Mouse (Mus musculus) intestine, embryonic 16.5 days (tissue): ENCODE results near the gene Olfr524. TPM values are rescaled to one million over a fixed set of nuclear protein-coding genes. Genes with fewer than 3 reads are reported as not detected.

Experiments used
- ATAC-seq: fragments of 200-750 bp; cut with Nextera tagmentation; 2 replicates; pipeline ENCODE4 v1.8.0; 2017; ENCODE audit warnings: moderate TSS enrichment, moderate library complexity
- H3K27ac ChIP-seq: fragments of 300-500 bp; sonication (generic); 2 replicates; pipeline ENCODE4 v1.5.1; 2014; ENCODE audit warnings: mild to moderate bottlenecking, low read length
- H3K27me3 ChIP-seq: fragments of 300-500 bp; sonication (generic); replicated peaks from 2 replicates; pipeline ENCODE4 v1.6.1; 2014; ENCODE audit warnings: low read length, control low read depth, mixed read lengths; ENCODE audit not compliant: control insufficient read depth, insufficient read depth
- H3K36me3 ChIP-seq: fragments of 300-500 bp; sonication (generic); 2 replicates; pipeline ENCODE4 v1.6.1; 2014; ENCODE audit warnings: low read length, control low read depth; ENCODE audit not compliant: control insufficient read depth, insufficient read depth
- H3K4me1 ChIP-seq: fragments of 300-500 bp; sonication (generic); 2 replicates; pipeline ENCODE4 v1.6.1; 2014; ENCODE audit warnings: low read length, control low read depth, mixed read lengths; ENCODE audit not compliant: control insufficient read depth, insufficient read depth
- H3K4me2 ChIP-seq: fragments of 300-500 bp; sonication (generic); 2 replicates; pipeline ENCODE4 v1.6.1; 2014; ENCODE audit warnings: low read depth, low read length, control low read depth
- H3K4me3 ChIP-seq: fragments of 300-500 bp; sonication (generic); 2 replicates; pipeline ENCODE4 v1.5.1; 2014; ENCODE audit warnings: mild to moderate bottlenecking, low read length
- H3K9ac ChIP-seq: fragments of 300-500 bp; sonication (generic); 2 replicates; pipeline ENCODE4 v1.6.1; 2014; ENCODE audit warnings: low read depth, low read length
- H3K9me3 ChIP-seq: fragments of 300-500 bp; sonication (generic); 2 replicates; pipeline ENCODE4 v1.6.1; 2016; ENCODE audit warnings: low read length, control low read depth; ENCODE audit not compliant: control insufficient read depth
- WGBS: fragments of 180-500 bp; shearing (Covaris S2); extraction: QIAGEN DNeasy Blood & Tissue Kit; methylation state at CpG from one replicate; pipeline ENCODE4 v1.1.7; 2014; 5-methylcytosine and 5-hydroxymethylcytosine counted together
- polyA plus RNA-seq: library from polyadenylated mRNA; unstranded; fragments of >200 nt; fragmentation: Nextera tagmentation; extraction: Ambion mirVana; gene quantifications from 2 replicates; pipeline ENCODE4 v1.2.1, GENCODE M21; 2015

The Olfr524 gene
- not detected in 2 replicates for polyA plus RNA-seq

DNA sequence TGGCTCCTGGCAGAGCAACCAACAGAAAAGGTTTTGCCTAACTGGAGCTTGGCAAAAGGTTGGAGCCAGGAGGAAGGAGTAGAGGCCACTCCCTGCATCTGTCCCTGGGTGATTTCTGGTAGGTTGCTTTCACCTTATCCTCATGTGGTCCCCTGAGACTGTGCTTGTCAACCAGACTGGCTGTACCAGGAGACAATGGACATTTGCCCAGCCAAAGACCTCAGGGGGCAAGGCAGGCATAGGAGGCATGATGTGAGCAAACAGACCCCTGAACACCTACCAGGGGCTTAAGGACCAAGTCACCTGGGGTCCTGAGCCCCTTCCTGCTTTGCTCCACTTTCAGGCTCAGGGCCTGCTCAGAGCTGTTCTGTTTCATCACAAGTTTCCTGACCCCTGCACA, at the start of gene Olfr524:
Olfr524 (minus strand) TSS at position 101 of the 400 bp plus-strand sequence.
- no peak within 1 kb of the TSS for H3K4me3 ChIP-seq
- no peak within 1 kb of the TSS for H3K27ac ChIP-seq
- no peaks in the 10 kb centered on the region for H3K9me3 ChIP-seq
- no peak within 1 kb of the TSS for H3K4me2 ChIP-seq
- no peak for ATAC-seq
- H3K4me1 ChIP-seq, result no peaks in the 10 kb centered on the region
- no peaks in the 10 kb centered on the region for H3K36me3 ChIP-seq
- H3K27me3 ChIP-seq, result no peaks in the 10 kb centered on the region
- no peak within 1 kb of the TSS for H3K9ac ChIP-seq

DNA sequence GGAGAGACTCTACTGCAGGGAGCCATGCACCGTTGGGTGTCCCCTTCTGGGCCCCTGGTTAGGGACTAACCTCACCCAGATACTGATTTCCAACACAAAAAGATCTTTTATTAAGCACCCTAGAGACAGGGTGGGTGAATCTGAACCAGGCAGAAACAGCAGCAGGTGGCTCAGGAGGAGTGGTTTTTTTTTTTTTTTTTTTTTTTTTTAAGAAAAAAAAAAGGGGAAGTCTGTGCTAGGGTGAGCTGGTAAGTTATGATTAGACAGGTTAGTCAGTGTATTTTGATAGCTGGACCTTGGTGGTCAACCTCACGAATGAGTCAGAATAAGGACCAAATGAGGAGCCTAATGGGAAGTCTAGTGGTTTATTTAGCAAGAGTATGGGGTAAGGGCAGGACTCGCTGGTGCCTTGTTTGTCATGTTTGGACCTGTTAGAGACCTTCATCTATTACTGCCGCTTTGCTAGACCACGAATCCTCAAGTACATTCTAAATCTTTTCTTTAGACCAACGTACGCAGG, 48.1 kb upstream of the Olfr524 start:
- 84% methylated on average over 7 of the region's 7 CpGs for WGBS
- Histone ChIP-seq H3K4me2 (no peak overlapping the region), H3K27ac (no peak overlapping the region), H3K4me3 (no peak overlapping the region), H3K9me3 (no peaks in the 10 kb centered on the region), H3K9ac (no peak overlapping the region), H3K4me1 (no peaks in the 10 kb centered on the region), H3K36me3 (no peaks in the 10 kb centered on the region), H3K27me3 (no peaks in the 10 kb centered on the region)
- no peak for ATAC-seq

DNA sequence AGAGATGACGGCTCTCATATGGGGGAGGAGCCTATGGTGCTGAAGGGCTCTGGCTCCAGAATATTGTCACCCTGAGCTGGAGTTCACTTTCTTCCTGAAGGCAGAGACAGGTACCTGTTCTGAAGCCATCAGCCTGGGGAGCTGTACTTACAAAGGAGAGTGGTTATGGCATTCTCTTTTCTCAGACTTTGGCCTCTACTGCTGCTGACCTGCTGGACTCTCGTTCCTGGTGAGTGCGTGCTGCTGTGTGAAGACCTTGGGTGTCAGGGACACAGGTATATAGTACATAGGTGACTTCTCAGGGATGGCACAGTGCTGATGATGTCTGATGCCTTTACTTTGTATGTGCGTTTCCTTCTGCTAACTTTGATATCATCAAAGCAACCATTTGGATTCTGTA, 41.5 kb upstream of the Olfr524 start, which contains the start of gene 5830411N06Rik:
5830411N06Rik (plus strand) TSS at position 69 of the 400 bp plus-strand sequence.
- H3K4me3 ChIP-seq, result no peak within 1 kb of the TSS
- ATAC-seq, result no peak
- 77% methylated on average over 4 of the region's 4 CpGs for WGBS
- no peaks in the 10 kb centered on the region for H3K9me3 ChIP-seq
- no peak within 1 kb of the TSS for H3K4me2 ChIP-seq
- H3K4me1 ChIP-seq, result no peaks in the 10 kb centered on the region
- no peaks in the 10 kb centered on the region for H3K27me3 ChIP-seq
- no peaks in the 10 kb centered on the region for H3K36me3 ChIP-seq
- no peak within 1 kb of the TSS for H3K9ac ChIP-seq
- H3K27ac ChIP-seq, result no peak within 1 kb of the TSS

DNA sequence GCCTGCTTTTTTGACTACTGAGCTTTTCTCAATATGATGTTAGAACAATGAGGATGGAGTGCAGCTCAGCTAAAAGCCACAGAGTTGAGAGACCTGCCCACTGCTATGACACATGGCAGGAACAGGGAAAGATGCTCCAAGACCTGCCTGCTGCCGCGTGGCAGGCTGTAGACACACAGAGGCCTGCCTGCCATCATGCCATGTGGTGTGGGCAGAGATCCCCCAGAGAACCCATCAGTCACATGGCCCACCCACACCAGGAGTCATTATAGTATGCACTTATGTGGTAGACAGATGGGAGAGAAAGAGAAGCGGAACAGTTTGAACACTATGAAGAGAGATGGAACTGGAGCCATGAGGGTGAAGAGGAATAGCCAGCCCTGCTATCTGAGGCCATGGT, 27.9 kb upstream of the Olfr524 start:
- H3K27ac ChIP-seq, result no peak overlapping the region
- H3K4me1 ChIP-seq, result no peaks in the 10 kb centered on the region
- no peaks in the 10 kb centered on the region for H3K9me3 ChIP-seq
- H3K4me2 ChIP-seq, result no peak overlapping the region
- ATAC-seq, result no peak
- WGBS, result 88% methylated on average over 3 of the region's 3 CpGs
- no peak overlapping the region for H3K9ac ChIP-seq
- H3K27me3 ChIP-seq, result no peaks in the 10 kb centered on the region
- no peak overlapping the region for H3K4me3 ChIP-seq
- H3K36me3 ChIP-seq, result no peaks in the 10 kb centered on the region

DNA sequence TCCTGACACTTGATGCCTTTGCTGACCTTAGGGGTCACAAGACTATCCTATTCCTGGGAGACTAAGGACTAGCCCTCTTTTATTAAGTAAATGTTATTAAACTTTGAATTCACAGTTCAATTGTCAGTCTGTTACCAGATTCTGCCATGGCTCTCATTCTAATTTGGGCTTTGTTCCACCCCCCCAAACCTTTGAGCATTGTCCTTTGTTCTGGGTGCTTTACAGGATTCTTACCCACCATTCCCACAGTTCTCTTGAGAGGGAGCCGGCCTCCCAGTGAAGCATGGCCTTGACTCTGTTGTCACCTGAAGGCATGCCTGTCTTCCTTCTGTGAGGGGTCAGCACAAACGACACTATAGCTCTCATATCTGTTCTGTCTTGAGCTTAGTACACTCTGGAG, 25.3 kb upstream of the Olfr524 start:
- no peak for ATAC-seq
- WGBS, result 66% methylated on average over 2 of the region's 2 CpGs
- H3K9ac ChIP-seq, result no peak overlapping the region
- H3K27ac ChIP-seq, result no peak overlapping the region
- no peak overlapping the region for H3K4me2 ChIP-seq
- no peaks in the 10 kb centered on the region for H3K27me3 ChIP-seq
- H3K4me1 ChIP-seq, result no peaks in the 10 kb centered on the region
- H3K36me3 ChIP-seq, result no peaks in the 10 kb centered on the region
- no peak overlapping the region for H3K4me3 ChIP-seq
- no peaks in the 10 kb centered on the region for H3K9me3 ChIP-seq

DNA sequence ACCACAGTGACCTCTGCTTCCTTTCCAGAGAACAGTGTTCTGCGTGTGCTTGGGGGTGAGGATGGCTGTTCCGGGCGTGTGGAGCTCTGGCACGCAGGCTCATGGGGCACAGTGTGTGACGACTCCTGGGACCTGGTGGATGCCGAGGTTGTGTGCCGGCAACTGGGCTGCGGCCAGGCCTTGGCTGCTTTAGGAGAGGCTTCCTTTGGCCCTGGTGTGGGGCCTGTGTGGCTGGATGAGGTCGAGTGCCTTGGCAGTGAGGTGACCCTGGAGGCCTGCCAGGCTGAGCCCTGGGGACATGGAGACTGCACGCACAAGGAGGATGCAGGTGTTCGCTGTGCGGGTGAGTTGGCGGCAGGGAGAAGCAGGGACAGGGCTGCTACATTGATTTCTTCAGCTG, 22.7 kb upstream of the Olfr524 start:
- no peaks in the 10 kb centered on the region for H3K27me3 ChIP-seq
- no peak overlapping the region for H3K4me3 ChIP-seq
- H3K9ac ChIP-seq, result no peak overlapping the region
- no peaks in the 10 kb centered on the region for H3K4me1 ChIP-seq
- H3K27ac ChIP-seq, result no peak overlapping the region
- no peaks in the 10 kb centered on the region for H3K9me3 ChIP-seq
- no peak for ATAC-seq
- no peaks in the 10 kb centered on the region for H3K36me3 ChIP-seq
- H3K4me2 ChIP-seq, result no peak overlapping the region
- 80% methylated on average over 13 of the region's 13 CpGs for WGBS

DNA sequence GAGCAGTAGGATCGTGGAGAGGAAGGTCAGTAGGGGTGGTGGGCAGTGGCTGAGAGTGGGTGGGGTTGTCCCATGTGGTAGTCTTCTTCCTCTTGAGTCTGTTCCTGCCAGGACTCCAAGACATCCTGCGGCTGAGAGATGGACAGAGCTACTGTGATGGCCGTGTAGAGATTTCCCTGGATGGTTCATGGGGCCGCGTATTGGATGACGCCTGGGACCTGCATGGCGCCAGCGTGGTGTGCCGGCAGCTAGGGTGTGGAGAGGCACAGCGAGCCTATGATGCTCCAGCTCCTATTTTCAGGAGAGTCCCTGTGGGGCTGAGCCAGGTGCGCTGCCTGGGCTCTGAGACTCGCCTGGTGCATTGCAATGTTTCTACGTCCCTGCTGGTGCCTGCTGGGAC, 18.4 kb upstream of the Olfr524 start:
- H3K4me2 ChIP-seq, result no peak overlapping the region
- H3K36me3 ChIP-seq, result no peaks in the 10 kb centered on the region
- 81% methylated on average over 13 of the region's 13 CpGs for WGBS
- no peaks in the 10 kb centered on the region for H3K27me3 ChIP-seq
- H3K9ac ChIP-seq, result no peak overlapping the region
- no peak for ATAC-seq
- no peak overlapping the region for H3K4me3 ChIP-seq
- no peak overlapping the region for H3K27ac ChIP-seq
- no peaks in the 10 kb centered on the region for H3K9me3 ChIP-seq
- H3K4me1 ChIP-seq, result no peaks in the 10 kb centered on the region

DNA sequence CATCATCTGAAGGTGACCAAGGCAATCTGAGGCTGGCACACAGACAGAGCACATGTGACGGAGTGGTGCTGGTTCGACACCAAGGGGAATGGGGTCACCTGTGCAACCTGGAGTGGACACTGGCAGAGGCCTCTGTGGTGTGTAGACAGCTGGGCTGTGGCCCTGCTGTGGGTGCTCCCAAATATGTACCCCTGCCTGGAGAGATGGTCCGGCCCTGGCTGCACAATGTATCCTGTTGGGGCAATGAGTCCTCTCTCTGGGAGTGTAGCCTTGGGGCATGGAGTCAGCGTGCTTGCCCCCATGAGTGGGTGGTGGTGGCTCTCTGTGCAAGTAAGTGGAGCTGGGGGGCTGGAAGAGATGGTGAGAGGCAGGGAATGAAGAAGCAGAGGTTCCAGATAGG, 14.6 kb upstream of the Olfr524 start:
- no peak for ATAC-seq
- H3K9ac ChIP-seq, result no peak overlapping the region
- no peaks in the 10 kb centered on the region for H3K9me3 ChIP-seq
- H3K4me3 ChIP-seq, result no peak overlapping the region
- H3K4me2 ChIP-seq, result no peak overlapping the region
- H3K4me1 ChIP-seq, result no peaks in the 10 kb centered on the region
- no peaks in the 10 kb centered on the region for H3K27me3 ChIP-seq
- no peak overlapping the region for H3K27ac ChIP-seq
- no peaks in the 10 kb centered on the region for H3K36me3 ChIP-seq
- WGBS, result 88% methylated on average over 4 of the region's 4 CpGs

DNA sequence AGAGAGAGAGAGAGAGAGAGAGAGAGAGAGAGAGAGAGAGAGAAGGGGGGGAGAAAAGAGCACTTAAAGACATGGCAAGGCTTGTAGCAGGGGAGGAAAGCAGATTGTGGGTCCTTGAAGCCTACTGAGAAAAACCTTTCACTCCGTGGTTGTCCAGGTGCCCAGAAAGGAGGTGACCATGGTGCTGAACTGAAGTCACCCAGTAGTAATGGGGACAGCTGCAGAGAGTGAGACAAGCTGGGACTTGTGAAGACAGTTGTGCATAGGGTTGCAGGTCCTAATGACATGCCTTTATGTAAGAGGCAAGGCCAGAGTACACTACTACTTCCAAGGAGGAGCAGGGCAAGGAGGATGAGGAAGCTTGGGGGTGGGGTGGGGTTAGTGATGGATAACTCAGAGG, 13.5 kb upstream of the Olfr524 start:
- Histone ChIP-seq H3K4me2 (no peak overlapping the region), H3K27ac (no peak overlapping the region), H3K36me3 (no peaks in the 10 kb centered on the region), H3K4me3 (no peak overlapping the region), H3K9ac (no peak overlapping the region), H3K4me1 (no peaks in the 10 kb centered on the region), H3K27me3 (no peaks in the 10 kb centered on the region), H3K9me3 (no peaks in the 10 kb centered on the region)
- ATAC-seq, result no peak
- 8% methylated on average over 1 of the region's 1 CpGs for WGBS

DNA sequence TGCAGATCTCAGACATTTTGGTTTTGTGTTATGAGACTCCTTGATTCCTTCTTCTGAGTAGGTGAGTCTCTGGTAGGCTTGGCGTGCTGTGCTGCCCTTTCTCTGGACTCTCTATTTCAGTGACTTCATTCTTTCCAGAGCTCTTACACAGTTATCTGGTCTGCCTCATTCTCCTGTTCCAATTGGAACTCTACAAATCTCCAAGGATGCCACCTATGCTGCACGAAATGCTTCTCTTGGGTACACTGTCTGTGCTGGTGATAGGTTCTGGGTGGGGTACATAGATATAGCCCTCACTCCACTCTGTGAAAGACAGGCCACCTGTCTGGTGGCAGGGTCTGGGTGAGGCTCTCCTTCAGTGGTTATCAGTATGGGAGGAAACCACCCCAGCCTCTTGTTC, 12.2 kb upstream of the Olfr524 start, which contains the start of gene Cd163l1:
Cd163l1 (plus strand) TSS at position 301 of the 400 bp plus-strand sequence.
- Histone ChIP-seq H3K4me1 (no peaks in the 10 kb centered on the region), H3K27me3 (no peaks in the 10 kb centered on the region), H3K4me3 (no peak within 1 kb of the TSS), H3K9me3 (no peaks in the 10 kb centered on the region), H3K36me3 (no peaks in the 10 kb centered on the region), H3K9ac (no peak within 1 kb of the TSS), H3K27ac (no peak within 1 kb of the TSS), H3K4me2 (no peak within 1 kb of the TSS)
- ATAC-seq, result no peak
- 89% methylated on average over 2 of the region's 2 CpGs for WGBS
